Comparison of ENCODE assay signal across 26 mouse cellular contexts in genomic region chr14:45083058-45083457, GRCm38 (mm10).
DNase-seq lines count a peak whose midpoint lies in the region; ATAC-seq and TF ChIP-seq lines count a peak whose summit lies in the region.
"Had no signal": no experiment of that assay in that cellular context is flagged by ENCODE, and none has a peak within 500 bp of the region (broad histone marks: within the 10 kb centered on the region; RNA-seq: fewer than 3 reads in every experiment).

No protein-coding gene starts in this region.

- H3K36me3 ChIP-seq in heart, embryonic 10.5 days, result no peaks in the 10 kb centered on the region
- no peaks in the 10 kb centered on the region for H3K36me3 ChIP-seq in hindbrain, postnatal 0 days (ENCODE audit: insufficient read depth, low read length)
- H3K36me3 ChIP-seq in hindbrain, embryonic 14.5 days (replicated peaks; ENCODE audit: control insufficient read depth, insufficient read depth), result no peaks in the 10 kb centered on the region
- H3K36me3 ChIP-seq: embryonic facial prominence, embryonic 13.5 days; embryonic facial prominence, embryonic 15.5 days; forebrain, embryonic 10.5 days; forebrain, embryonic 12.5 days; G1E had no signal

- no peak overlapping the region for H3K9ac ChIP-seq in hindbrain, postnatal 0 days (replicated peaks; ENCODE audit: low read length)
- H3K9ac ChIP-seq in hindbrain, embryonic 14.5 days, result no peak overlapping the region
- H3K9ac ChIP-seq: embryonic facial prominence, embryonic 13.5 days; embryonic facial prominence, embryonic 15.5 days; forebrain, embryonic 12.5 days had no signal

- no peak for TF ChIP-seq POLR2A in brain, embryonic 14.5 days (IDR thresholded peaks at IDR 0.05; ENCODE audit: borderline replicate concordance, extremely low read depth, insufficient read depth, insufficient read length, poor library complexity, severe bottlenecking)

- peak; percentile 59 for ATAC-seq in hindbrain, postnatal 0 days
- ATAC-seq in hindbrain, embryonic 14.5 days (ENCODE audit: low FRiP score), result no peak
- ATAC-seq: activated CD4-positive, CD25-positive, alpha-beta regulatory T cell, adult 4 months; forebrain, embryonic 14.5 days had no signal

- H3K4me1 ChIP-seq in heart, embryonic 10.5 days, result no peaks in the 10 kb centered on the region
- H3K4me1 ChIP-seq in hindbrain, postnatal 0 days (ENCODE audit: insufficient read depth, low read length), result no peaks in the 10 kb centered on the region
- no peaks in the 10 kb centered on the region for H3K4me1 ChIP-seq in hindbrain, embryonic 14.5 days (replicated peaks; ENCODE audit: control insufficient read depth, insufficient read depth, low read length)
- H3K4me1 ChIP-seq: embryonic facial prominence, embryonic 15.5 days; forebrain, embryonic 12.5 days had no signal

- no peak overlapping the region for H3K4me2 ChIP-seq in hindbrain, postnatal 0 days (ENCODE audit: low read depth, low read length)
- H3K4me2 ChIP-seq in hindbrain, embryonic 14.5 days (replicated peaks), result no peak overlapping the region
- H3K4me2 ChIP-seq: embryonic facial prominence, embryonic 13.5 days; embryonic facial prominence, embryonic 15.5 days; forebrain, embryonic 12.5 days had no signal

- H3K27me3 ChIP-seq in heart, embryonic 10.5 days (ENCODE audit: insufficient read depth, poor library complexity, severe bottlenecking), result peaks cover 14% of the 10 kb centered on the region; the same call in 1 of the 2 replicates
- H3K27me3 ChIP-seq in hindbrain, postnatal 0 days (ENCODE audit: insufficient read depth, low read length), result no peaks in the 10 kb centered on the region
- H3K27me3 ChIP-seq in hindbrain, embryonic 14.5 days (ENCODE audit: control insufficient read depth, insufficient read depth, low read length), result no peaks in the 10 kb centered on the region
- H3K27me3 ChIP-seq: CH12.LX; embryonic facial prominence, embryonic 13.5 days; embryonic facial prominence, embryonic 15.5 days; forebrain, embryonic 12.5 days; Patski had no signal

- TF ChIP-seq CTCF in hindbrain, postnatal 0 days (IDR thresholded peaks at IDR 0.05; ENCODE audit: low read depth), result no peak
- TF ChIP-seq CTCF in brain, embryonic 14.5 days (IDR thresholded peaks at IDR 0.05; ENCODE audit: borderline replicate concordance, extremely low read depth, insufficient read depth, insufficient read length), result no peak

- peak; percentile 70 for DNase-seq in heart, adult 11 months
- no peak for DNase-seq in heart, embryonic 10.5 days (ENCODE audit: low spot score)
- no peak for DNase-seq in hindbrain, postnatal 0 days (ENCODE audit: low spot score)
- no peak for DNase-seq in hindbrain, embryonic 14.5 days (ENCODE audit: low spot score)
- peak; percentile 1 for DNase-seq in brain, embryonic 14.5 days (ENCODE audit: low read depth)
- DNase-seq: adrenal gland, adult 8-10 months; adrenal gland, postnatal 14 days; adrenal gland, postnatal 36 days; B cell, adult 2 months; cerebellum, adult 11 months; cerebellum, adult 18-20 months; cerebellum, adult 8-10 months; cerebellum, adult 9-11 months; cerebellum, postnatal 14 days; cerebellum, postnatal 36 days; embryo, embryonic 11 days had no signal

- no peaks in the 10 kb centered on the region for H3K9me3 ChIP-seq in heart, embryonic 10.5 days
- H3K9me3 ChIP-seq in hindbrain, postnatal 0 days (ENCODE audit: low read length), result no peaks in the 10 kb centered on the region
- H3K9me3 ChIP-seq in hindbrain, embryonic 14.5 days (ENCODE audit: control insufficient read depth, low read length), result no peaks in the 10 kb centered on the region
- H3K9me3 ChIP-seq: embryonic facial prominence, embryonic 13.5 days; embryonic facial prominence, embryonic 15.5 days; forebrain, embryonic 10.5 days; forebrain, embryonic 12.5 days; G1E had no signal

- 86% methylated on average over 1 of the region's 1 CpGs for WGBS in heart, embryonic 10.5 days
- WGBS in hindbrain, postnatal 0 days, result 62% methylated on average over 1 of the region's 1 CpGs
- 88% methylated on average over 1 of the region's 1 CpGs for WGBS in hindbrain, embryonic 14.5 days

- H3K27ac ChIP-seq in heart, embryonic 10.5 days, result no peak overlapping the region
- H3K27ac ChIP-seq in hindbrain, postnatal 0 days, result no peak overlapping the region
- H3K27ac ChIP-seq in hindbrain, embryonic 14.5 days, result no peak overlapping the region
- H3K27ac ChIP-seq: embryonic facial prominence, embryonic 13.5 days; embryonic facial prominence, embryonic 15.5 days; forebrain, embryonic 10.5 days; forebrain, embryonic 12.5 days had no signal

- no peak overlapping the region for H3K4me3 ChIP-seq in heart, embryonic 10.5 days
- no peak overlapping the region for H3K4me3 ChIP-seq in hindbrain, postnatal 0 days (ENCODE audit: low read length)
- no peak overlapping the region for H3K4me3 ChIP-seq in hindbrain, embryonic 14.5 days (replicated peaks; ENCODE audit: low read length)
- H3K4me3 ChIP-seq: embryonic facial prominence, embryonic 13.5 days; embryonic facial prominence, embryonic 15.5 days; erythroblast, embryonic 14.5 days; forebrain, embryonic 10.5 days; forebrain, embryonic 12.5 days had no signal

Comparison
In these comparisons a context has a peak if more than half of its experiments do, and no peak if none do; other contexts are left out.
1. DNase-seq: peak in heart, adult 11 months (single experiment) and brain, embryonic 14.5 days (single experiment); none in heart, embryonic 10.5 days (single experiment), hindbrain, postnatal 0 days (single experiment) and hindbrain, embryonic 14.5 days (single experiment).